Mouse (Mus musculus) small intestine, adult 10 weeks (tissue): ENCODE data around the gene Haus6. TPM values are rescaled to one million over a fixed set of nuclear protein-coding genes. Genes with fewer than 3 reads are reported as not detected.

Experiments used
- polyA plus RNA-seq: library from polyadenylated mRNA; stranded (reverse); fragments of 350-450 nt; fragmentation: Illumina TruSeq; extraction: RNeasy Lipid Tissue Mini Kit (QIAGEN cat#74804); gene quantifications from one replicate; pipeline ENCODE4 v1.2.3, GENCODE M21; 2014; ENCODE audit warnings: low replicate concordance

The Haus6 gene
- polyA plus RNA-seq = 14.9 TPM

GRCm38 (mm10) chr4:86611524-86612288 is at the start of gene Haus6:
Haus6 (minus strand) TSS chr4:86612055.

GRCm38 (mm10) chr4:86575283-86575983 is 36.4 kb downstream of the Haus6 start, which contains the start of gene Rraga:
Rraga (plus strand) TSS chr4:86575668.

GRCm38 (mm10) chr4:86558228-86558627 is 53.6 kb downstream of the Haus6 start, which contains the start of gene Saxo1:
Saxo1 (minus strand) TSS chr4:86558328.

Other genes with a start within 250 kb of the Haus6 start
- gene Saxo1, start 53.7 kb downstream of the Haus6 start, polyA plus RNA-seq = not detected
- gene Rraga, start 36.4 kb downstream of the Haus6 start, polyA plus RNA-seq = 51.0 TPM
- gene Plin2, start 58.0 kb upstream of the Haus6 start, polyA plus RNA-seq = 8.9 TPM
- 59.5 TPM for gene Dennd4c, start 136.5 kb upstream of the Haus6 start, polyA plus RNA-seq
- gene Rps6, start 245.4 kb upstream of the Haus6 start, polyA plus RNA-seq = 539 TPM